Mouse (Mus musculus): ENCODE results near the gene Atp2c2. TPM values are rescaled to one million over a fixed set of nuclear protein-coding genes. Genes with fewer than 3 reads are reported as not detected.

Atp2c2 gene
- polyA plus RNA-seq, 1 experiment from 2014 or later: 0.27 TPM

GRCm38 (mm10) chr8:119690602-119691001, 9.2 kb upstream of the Atp2c2 start:
- 56% methylated on average over 6 of the region's 6 CpGs for WGBS (ENCODE audit: insufficient replicate concordance)
- no peaks in the 10 kb centered on the region for H3K36me3 ChIP-seq (ENCODE audit: control insufficient read depth, insufficient read depth)
- H3K4me1 ChIP-seq (ENCODE audit: control insufficient read depth, low read depth, low read length): no peaks in the 10 kb centered on the region
- H3K4me3 ChIP-seq (ENCODE audit: low read depth, low read length): no peak overlapping the region
- ATAC-seq (ENCODE audit: low read depth): no peak
- H3K4me2 ChIP-seq (ENCODE audit: low read depth, low read length): no peak overlapping the region
- no peak overlapping the region for H3K27ac ChIP-seq (ENCODE audit: low read length)
- no peak overlapping the region for H3K9ac ChIP-seq (ENCODE audit: low read depth, low read length)
- no peaks in the 10 kb centered on the region for H3K27me3 ChIP-seq (ENCODE audit: control insufficient read depth, insufficient read depth, low read depth, low read length)
- no peaks in the 10 kb centered on the region for H3K9me3 ChIP-seq (replicated peaks; ENCODE audit: control insufficient read depth, low read length)

GRCm38 (mm10) chr8:119691989-119692388, 7.8 kb upstream of the Atp2c2 start:
- Histone ChIP-seq H3K4me2 (ENCODE audit: low read depth, low read length) (no peak overlapping the region), H3K9ac (ENCODE audit: low read depth, low read length) (no peak overlapping the region), H3K36me3 (ENCODE audit: control insufficient read depth, insufficient read depth) (no peaks in the 10 kb centered on the region), H3K27ac (ENCODE audit: low read length) (no peak overlapping the region), H3K27me3 (ENCODE audit: control insufficient read depth, insufficient read depth, low read depth, low read length) (no peaks in the 10 kb centered on the region), H3K9me3 (replicated peaks; ENCODE audit: control insufficient read depth, low read length) (no peaks in the 10 kb centered on the region), H3K4me1 (ENCODE audit: control insufficient read depth, low read depth, low read length) (no peaks in the 10 kb centered on the region), H3K4me3 (ENCODE audit: low read depth, low read length) (no peak overlapping the region)
- 53% methylated on average over 4 of the region's 4 CpGs for WGBS (ENCODE audit: insufficient replicate concordance)
- peak; percentile 53; the same call in 1 of the 2 replicates for ATAC-seq (ENCODE audit: low read depth)

- WGBS (ENCODE audit: insufficient replicate concordance): 63% methylated on average over 7 of the region's 7 CpGs
- Histone ChIP-seq H3K9me3 (replicated peaks; ENCODE audit: control insufficient read depth, low read length) (no peaks in the 10 kb centered on the region), H3K9ac (ENCODE audit: low read depth, low read length) (no peak overlapping the region), H3K36me3 (ENCODE audit: control insufficient read depth, insufficient read depth) (no peaks in the 10 kb centered on the region), H3K4me1 (ENCODE audit: control insufficient read depth, low read depth, low read length) (peaks cover 3% of the 10 kb centered on the region; the same call in 1 of the 2 replicates), H3K27me3 (ENCODE audit: control insufficient read depth, insufficient read depth, low read depth, low read length) (peaks cover 13% of the 10 kb centered on the region), H3K4me3 (ENCODE audit: low read depth, low read length) (no peak overlapping the region), H3K4me2 (ENCODE audit: low read depth, low read length) (no peak overlapping the region), H3K27ac (ENCODE audit: low read length) (no peak overlapping the region)
- ATAC-seq (ENCODE audit: low read depth): no peak
Measured at GRCm38 (mm10) chr8:119694696-119695095, 5.1 kb upstream of the Atp2c2 start.

GRCm38 (mm10) chr8:119697163-119697562, 2.6 kb upstream of the Atp2c2 start:
- no peak overlapping the region for H3K4me3 ChIP-seq (ENCODE audit: low read depth, low read length)
- ATAC-seq (ENCODE audit: low read depth): no peak
- no peak overlapping the region for H3K27ac ChIP-seq (ENCODE audit: low read length)
- H3K9ac ChIP-seq (ENCODE audit: low read depth, low read length): no peak overlapping the region
- no peak overlapping the region for H3K4me2 ChIP-seq (ENCODE audit: low read depth, low read length)
- H3K4me1 ChIP-seq (ENCODE audit: control insufficient read depth, low read depth, low read length): peaks cover 3% of the 10 kb centered on the region; the same call in 1 of the 2 replicates
- H3K9me3 ChIP-seq (replicated peaks; ENCODE audit: control insufficient read depth, low read length): no peaks in the 10 kb centered on the region
- H3K36me3 ChIP-seq (ENCODE audit: control insufficient read depth, insufficient read depth): no peaks in the 10 kb centered on the region
- WGBS (ENCODE audit: insufficient replicate concordance): 53% methylated on average over 2 of the region's 2 CpGs
- H3K27me3 ChIP-seq (ENCODE audit: control insufficient read depth, insufficient read depth, low read depth, low read length): peaks cover 31% of the 10 kb centered on the region

GRCm38 (mm10) chr8:119698960-119699359, 849 bp upstream of the Atp2c2 start:
- peaks cover 3% of the 10 kb centered on the region; the same call in 1 of the 2 replicates for H3K4me1 ChIP-seq (ENCODE audit: control insufficient read depth, low read depth, low read length)
- peak; percentile 51; the same call in 1 of the 2 replicates for ATAC-seq (ENCODE audit: low read depth)
- H3K27ac ChIP-seq (ENCODE audit: low read length): no peak overlapping the region
- no peaks in the 10 kb centered on the region for H3K36me3 ChIP-seq (ENCODE audit: control insufficient read depth, insufficient read depth)
- 3% methylated on average over 12 of the region's 12 CpGs for WGBS (ENCODE audit: insufficient replicate concordance)
- peaks cover 34% of the 10 kb centered on the region for H3K27me3 ChIP-seq (ENCODE audit: control insufficient read depth, insufficient read depth, low read depth, low read length)
- no peaks in the 10 kb centered on the region for H3K9me3 ChIP-seq (replicated peaks; ENCODE audit: control insufficient read depth, low read length)
- H3K4me3 ChIP-seq (ENCODE audit: low read depth, low read length): no peak overlapping the region
- H3K4me2 ChIP-seq (ENCODE audit: low read depth, low read length): peak overlapping the region; percentile 41
- H3K9ac ChIP-seq (ENCODE audit: low read depth, low read length): no peak overlapping the region

- H3K4me3 ChIP-seq (ENCODE audit: low read depth, low read length): no peak overlapping the region
- H3K4me2 ChIP-seq (ENCODE audit: low read depth, low read length): no peak overlapping the region
- H3K9ac ChIP-seq (ENCODE audit: low read depth, low read length): no peak overlapping the region
- H3K36me3 ChIP-seq (ENCODE audit: control insufficient read depth, insufficient read depth): no peaks in the 10 kb centered on the region
- peaks cover 33% of the 10 kb centered on the region for H3K27me3 ChIP-seq (ENCODE audit: control insufficient read depth, insufficient read depth, low read depth, low read length)
- no peak for ATAC-seq (ENCODE audit: low read depth)
- WGBS (ENCODE audit: insufficient replicate concordance): 44% methylated on average over 7 of the region's 7 CpGs
- peaks cover 3% of the 10 kb centered on the region; the same call in 1 of the 2 replicates for H3K4me1 ChIP-seq (ENCODE audit: control insufficient read depth, low read depth, low read length)
- no peaks in the 10 kb centered on the region for H3K9me3 ChIP-seq (replicated peaks; ENCODE audit: control insufficient read depth, low read length)
- H3K27ac ChIP-seq (ENCODE audit: low read length): no peak overlapping the region
Measured at GRCm38 (mm10) chr8:119702965-119703364, 3.2 kb downstream of the Atp2c2 start.

- ATAC-seq (ENCODE audit: low read depth): no peak
- no peak overlapping the region for H3K9ac ChIP-seq (ENCODE audit: low read depth, low read length)
- peaks cover 4% of the 10 kb centered on the region for H3K4me1 ChIP-seq (ENCODE audit: control insufficient read depth, low read depth, low read length)
- no peaks in the 10 kb centered on the region for H3K9me3 ChIP-seq (replicated peaks; ENCODE audit: control insufficient read depth, low read length)
- no peaks in the 10 kb centered on the region for H3K36me3 ChIP-seq (ENCODE audit: control insufficient read depth, insufficient read depth)
- no peak overlapping the region for H3K4me3 ChIP-seq (ENCODE audit: low read depth, low read length)
- 60% methylated on average over 9 of the region's 9 CpGs for WGBS (ENCODE audit: insufficient replicate concordance)
- no peak overlapping the region for H3K27ac ChIP-seq (ENCODE audit: low read length)
- H3K4me2 ChIP-seq (ENCODE audit: low read depth, low read length): no peak overlapping the region
- H3K27me3 ChIP-seq (ENCODE audit: control insufficient read depth, insufficient read depth, low read depth, low read length): peaks cover 2% of the 10 kb centered on the region; the same call in 1 of the 2 replicates
Measured at GRCm38 (mm10) chr8:119707146-119707545, 7.3 kb downstream of the Atp2c2 start.

- Histone ChIP-seq H3K4me3 (ENCODE audit: low read depth, low read length) (no peak overlapping the region), H3K4me1 (ENCODE audit: control insufficient read depth, low read depth, low read length) (peaks cover 4% of the 10 kb centered on the region), H3K9ac (ENCODE audit: low read depth, low read length) (no peak overlapping the region), H3K36me3 (ENCODE audit: control insufficient read depth, insufficient read depth) (no peaks in the 10 kb centered on the region), H3K27me3 (ENCODE audit: control insufficient read depth, insufficient read depth, low read depth, low read length) (no peaks in the 10 kb centered on the region; the same call in 1 of the 2 replicates), H3K4me2 (ENCODE audit: low read depth, low read length) (no peak overlapping the region), H3K9me3 (replicated peaks; ENCODE audit: control insufficient read depth, low read length) (no peaks in the 10 kb centered on the region), H3K27ac (ENCODE audit: low read length) (no peak overlapping the region)
- WGBS (ENCODE audit: insufficient replicate concordance): 72% methylated on average over 8 of the region's 8 CpGs
- ATAC-seq (ENCODE audit: low read depth): no peak
Measured at GRCm38 (mm10) chr8:119708471-119708870, 8.7 kb downstream of the Atp2c2 start.

GRCm38 (mm10) chr8:119708878-119709702, 9.3 kb downstream of the Atp2c2 start:
- no peak overlapping the region for H3K4me2 ChIP-seq (ENCODE audit: low read depth, low read length)
- peaks cover 4% of the 10 kb centered on the region for H3K4me1 ChIP-seq (ENCODE audit: control insufficient read depth, low read depth, low read length)
- no peaks in the 10 kb centered on the region; the same call in 1 of the 2 replicates for H3K27me3 ChIP-seq (ENCODE audit: control insufficient read depth, insufficient read depth, low read depth, low read length)
- ATAC-seq (ENCODE audit: low read depth): no peak
- no peaks in the 10 kb centered on the region for H3K36me3 ChIP-seq (ENCODE audit: control insufficient read depth, insufficient read depth)
- H3K9ac ChIP-seq (ENCODE audit: low read depth, low read length): no peak overlapping the region
- no peak overlapping the region for H3K27ac ChIP-seq (ENCODE audit: low read length)
- WGBS (ENCODE audit: insufficient replicate concordance): 61% methylated on average over 14 of the region's 14 CpGs
- H3K4me3 ChIP-seq (ENCODE audit: low read depth, low read length): no peak overlapping the region
- H3K9me3 ChIP-seq (replicated peaks; ENCODE audit: control insufficient read depth, low read length): no peaks in the 10 kb centered on the region
